Mouse (Mus musculus) lung, adult 2 months (tissue): ENCODE data around the gene Wrap73.

ENCODE experiments used
- CTCF ChIP-seq: fragments of 200-500 bp; IDR thresholded peaks from 2 replicates; pipeline ENCODE4 v1.5.1; 2011; ENCODE audit warnings: mild to moderate bottlenecking, low read length, control low read depth; ENCODE audit not compliant: insufficient read depth
- POLR2A ChIP-seq: fragments of 200-500 bp; IDR thresholded peaks from 2 replicates; pipeline ENCODE4 v1.6.1; 2011; ENCODE audit warnings: low read depth, mild to moderate bottlenecking, control low read depth, low read length, borderline replicate concordance; ENCODE audit errors: extremely low read depth

GRCm38 (mm10) chr4:154123553-154123952 lies 18.6 kb upstream of the Wrap73 start:
- TF ChIP-seq POLR2A (no peak), CTCF (no peak)
